ENCODE assay signal across 8 mouse cellular contexts in the genomic region with DNA sequence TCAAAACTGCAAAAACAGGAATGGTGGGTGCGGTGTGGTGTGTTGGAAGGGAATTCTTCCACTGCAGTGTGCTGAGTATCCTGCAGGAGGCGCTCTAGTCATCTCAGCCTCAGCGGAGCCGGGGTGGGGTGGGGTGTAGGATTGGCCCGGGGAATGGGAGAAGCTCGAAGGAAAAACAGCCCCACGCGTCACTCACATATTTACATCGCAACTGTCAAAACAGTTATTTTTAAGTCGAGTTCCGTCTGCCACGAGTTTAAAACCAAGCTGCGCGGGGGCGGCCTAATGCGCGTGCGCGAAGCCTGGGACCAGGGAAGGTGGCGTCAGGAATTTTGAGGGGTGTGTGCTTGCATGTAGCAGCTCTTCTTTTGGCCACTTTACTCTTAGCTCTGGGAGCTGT. TPM values are rescaled to one million over a fixed set of nuclear protein-coding genes. Genes with fewer than 3 reads are reported as not detected.
A peak's percentile ranks its signal among the peaks of the same experiment; 100 is the strongest.
DNase-seq lines count a peak whose midpoint lies in the region; ATAC-seq and TF ChIP-seq lines count a peak whose summit lies in the region.

No protein-coding gene starts in this region.

- H3K27ac ChIP-seq in CH12.LX (ENCODE audit: insufficient read depth, low read depth), result no peak overlapping the region
- H3K27ac ChIP-seq in embryonic fibroblast, embryonic 13.5 days (ENCODE audit: insufficient read depth, low read length), result no peak overlapping the region
- no peak overlapping the region for H3K27ac ChIP-seq in heart, embryonic 15.5 days
- H3K27ac ChIP-seq in liver, embryonic 11.5 days (ENCODE audit: low read depth, low read length), result no peak overlapping the region

- no peak for TF ChIP-seq POLR2A in CH12.LX (IDR thresholded peaks at IDR 0.05; ENCODE audit: low read depth, low read length)
- no peak for TF ChIP-seq POLR2A in embryonic fibroblast, embryonic 13.5 days (IDR thresholded peaks at IDR 0.05; ENCODE audit: low read depth, low read length)

- no peak for DNase-seq in CH12.LX (ENCODE audit: extremely low read depth)
- DNase-seq in adrenal gland, postnatal 36 days, result peak; percentile 59 to 75
- DNase-seq in kidney, postnatal 25 days, result peak; percentile 57 to 60
- peak; percentile 54 for DNase-seq in liver, embryonic 11.5 days (ENCODE audit: low spot score)
- DNase-seq in naive thymus-derived CD4-positive, alpha-beta T cell, adult 2 months (ENCODE audit: low read depth), result peak; percentile 18
- DNase-seq in thymus, postnatal 36 days, result peak; percentile 11 to 15

- H3K4me1 ChIP-seq in CH12.LX (ENCODE audit: control insufficient read depth in 1 of 2, insufficient read depth in 2 of 2), result peaks cover 0 to 15% of the 10 kb centered on the region in 2 experiments; a peak in 2 of 4 replicates
- peaks cover 11% of the 10 kb centered on the region for H3K4me1 ChIP-seq in embryonic fibroblast, embryonic 13.5 days (ENCODE audit: control insufficient read depth, insufficient read depth, low read length)
- peaks cover 9% of the 10 kb centered on the region for H3K4me1 ChIP-seq in heart, embryonic 15.5 days (replicated peaks)
- 0 out of 2 replicates have a peak, but pooled peaks cover 4% of the 10 kb centered on the region for H3K4me1 ChIP-seq in liver, embryonic 11.5 days (replicated peaks; ENCODE audit: control insufficient read depth, insufficient read depth, low read length)

- H3K9me3 ChIP-seq in CH12.LX (replicated peaks; ENCODE audit: low read length), result no peaks in the 10 kb centered on the region
- H3K9me3 ChIP-seq in heart, embryonic 15.5 days (replicated peaks), result no peaks in the 10 kb centered on the region
- H3K9me3 ChIP-seq in liver, embryonic 11.5 days (ENCODE audit: control insufficient read depth, low read length), result no peaks in the 10 kb centered on the region

- H3K36me3 ChIP-seq in CH12.LX (replicated peaks in 1 of 2; ENCODE audit: control insufficient read depth in 1 of 2, insufficient read depth in 1 of 2, low read length in 1 of 2), result no peaks in the 10 kb centered on the region
- H3K36me3 ChIP-seq in heart, embryonic 15.5 days, result no peaks in the 10 kb centered on the region
- H3K36me3 ChIP-seq in liver, embryonic 11.5 days (ENCODE audit: control insufficient read depth, insufficient read depth, low read length), result no peaks in the 10 kb centered on the region

- 6% methylated on average over 20 of the region's 20 CpGs for WGBS in heart, embryonic 15.5 days
- WGBS in liver, embryonic 11.5 days, result 4% methylated on average over 20 of the region's 20 CpGs

- no peak for TF ChIP-seq EP300 in CH12.LX (IDR thresholded peaks at IDR 0.05; ENCODE audit: low read length)

- H3K4me3 ChIP-seq in CH12.LX (replicated peaks in 1 of 3; ENCODE audit: low read depth in 2 of 3, low read length in 2 of 3, poor library complexity in 1 of 3), result no peak overlapping the region
- peak overlapping the region; percentile 20 for H3K4me3 ChIP-seq in embryonic fibroblast, embryonic 13.5 days (ENCODE audit: insufficient read depth, low read length)
- H3K4me3 ChIP-seq in heart, embryonic 15.5 days, result peak overlapping the region; percentile 39
- H3K4me3 ChIP-seq in liver, embryonic 11.5 days (ENCODE audit: low read depth, low read length), result peak overlapping the region; percentile 30

- peak; percentile 31 to 65; a peak in 3 of 4 replicates for TF ChIP-seq CTCF in CH12.LX (conservative IDR thresholded peaks at IDR 0.05 in 1 of 2, IDR thresholded peaks at IDR 0.05 in 1 of 2; ENCODE audit: low read depth in 2 of 2, low read length in 2 of 2)
- TF ChIP-seq CTCF in embryonic fibroblast, embryonic 13.5 days (IDR thresholded peaks at IDR 0.05; ENCODE audit: borderline replicate concordance, insufficient read depth, low read length), result peak; percentile 67

- no peak for ATAC-seq in heart, embryonic 15.5 days (replicated peaks; ENCODE audit: insufficient number of reproducible peaks, insufficient read depth, low FRiP score, low read depth)
- ATAC-seq in liver, embryonic 11.5 days (replicated peaks; ENCODE audit: low FRiP score), result 0 out of 2 replicates have a peak, but pooled peaks have one; percentile 43

- dilution Hi-C loops in CH12.LX (cut with MboI; ENCODE audit: extremely low pct_ligation_motif_present, extremely low pct_unique_long_range_greater_than_20kb, low sequenced_read_pairs), result no loop called here

- no peaks in the 10 kb centered on the region for H3K79me2 ChIP-seq in CH12.LX (replicated peaks; ENCODE audit: control insufficient read depth, extremely low read depth, insufficient read depth, poor library complexity, severe bottlenecking)

- H3K9ac ChIP-seq in CH12.LX (ENCODE audit: insufficient read depth, low read depth), result no peak overlapping the region
- H3K9ac ChIP-seq in heart, embryonic 15.5 days, result no peak overlapping the region
- H3K9ac ChIP-seq in liver, embryonic 11.5 days (ENCODE audit: low read depth, low read length), result no peak overlapping the region

- no peak overlapping the region for H3K4me2 ChIP-seq in CH12.LX (ENCODE audit: insufficient read depth, low read depth, poor library complexity, severe bottlenecking)
- H3K4me2 ChIP-seq in heart, embryonic 15.5 days, result peak overlapping the region; percentile 54
- H3K4me2 ChIP-seq in liver, embryonic 11.5 days, result peak overlapping the region; percentile 60

- in situ Hi-C loops in CH12.LX (cut with MboI; ENCODE audit: low pct_ligation_motif_present, low pct_unique_long_range_greater_than_20kb, low sequenced_read_pairs), result loop anchor here (10.0 kb wide), 1 partner anchor 47 kb away; no protein-coding TSS in a partner anchor

- peak; percentile 14 for TF ChIP-seq RAD21 in CH12.LX (IDR thresholded peaks at IDR 0.05; ENCODE audit: low read depth, low read length)

- peaks cover 86% of the 10 kb centered on the region for H3K27me3 ChIP-seq in CH12.LX (replicated peaks)
- peaks cover 44% of the 10 kb centered on the region for H3K27me3 ChIP-seq in heart, embryonic 15.5 days
- H3K27me3 ChIP-seq in liver, embryonic 11.5 days (replicated peaks; ENCODE audit: control insufficient read depth, insufficient read depth, low read length), result peaks cover 30% of the 10 kb centered on the region

TF ChIP-seq in CH12.LX, 34 proteins besides CTCF, POLR2A, EP300 and RAD21:
- peak; percentile 25 for TF ChIP-seq SMC3 (IDR thresholded peaks at IDR 0.05; ENCODE audit: low read depth, low read length)
- no peak for TF ChIP-seq USF1 (IDR thresholded peaks at IDR 0.05; ENCODE audit: low read depth, low read length)
- TF ChIP-seq IRF4 (IDR thresholded peaks at IDR 0.05; ENCODE audit: low read depth, low read length), result no peak
- peak; percentile 73 for TF ChIP-seq NRF1 (IDR thresholded peaks at IDR 0.05; ENCODE audit: low read depth, low read length)

RNA-seq across cellular contexts. Expression of gene Gm10188, which starts 17.3 kb away (rescaled TPM):
- total RNA-seq in CH12.LX (2012; rRNA removed), result not detected in 2 replicates
- total RNA-seq in CH12.LX (2014; rRNA removed), result not detected in 2 replicates
- polyA plus RNA-seq in CH12.LX (2012; ENCODE audit: insufficient read length, low read depth), result not detected in 2 replicates
- not detected for total RNA-seq in adrenal gland, postnatal 36 days (2021)
- polyA plus RNA-seq in embryonic fibroblast, embryonic 13.5 days (2011; ENCODE audit: insufficient read length, low read depth, missing spikeins), result not detected in 2 replicates
- polyA plus RNA-seq in heart, embryonic 15.5 days (2015; fragmentation: Nextera tagmentation; extraction: Ambion mirVana), result not detected in 2 replicates
- polyA plus RNA-seq in liver, embryonic 11.5 days (2014; fragmentation: Nextera tagmentation; extraction: Ambion mirVana), result not detected in 2 replicates

RNA-seq across cellular contexts. Expression of gene AC124108.1, which starts 21.0 kb away (rescaled TPM):
- total RNA-seq in CH12.LX (2012; rRNA removed) (not detected in 2 replicates), CH12.LX (2014; rRNA removed) (not detected in 2 replicates)
- not detected in 2 replicates for polyA plus RNA-seq in CH12.LX (2012; ENCODE audit: insufficient read length, low read depth)
- under 1 TPM in 1 of 2 experiments, not detected in 1; 0.07 TPM for total RNA-seq in adrenal gland, postnatal 36 days (2021)
- polyA plus RNA-seq in embryonic fibroblast, embryonic 13.5 days (2011; ENCODE audit: insufficient read length, low read depth, missing spikeins), result not detected in 2 replicates
- 0.04 TPM in 1 of 2 replicates, not detected in the other for polyA plus RNA-seq in heart, embryonic 15.5 days (2015; fragmentation: Nextera tagmentation; extraction: Ambion mirVana)
- 0.04 and 0.08 TPM in 2 replicates for polyA plus RNA-seq in liver, embryonic 11.5 days (2014; fragmentation: Nextera tagmentation; extraction: Ambion mirVana)

RNA-seq across cellular contexts. Expression of gene Lemd1, which starts 21.0 kb away (rescaled TPM):
- total RNA-seq in CH12.LX (2012; rRNA removed), result not detected in 2 replicates
- total RNA-seq in CH12.LX (2014; rRNA removed), result not detected in 2 replicates
- polyA plus RNA-seq in CH12.LX (2012; ENCODE audit: insufficient read length, low read depth), result not detected in 2 replicates
- total RNA-seq in adrenal gland, postnatal 36 days (2021), result under 1 TPM; 0.33 TPM
- polyA plus RNA-seq in embryonic fibroblast, embryonic 13.5 days (2011; ENCODE audit: insufficient read length, low read depth, missing spikeins), result not detected in 2 replicates
- not detected in 2 replicates for polyA plus RNA-seq in heart, embryonic 15.5 days (2015; fragmentation: Nextera tagmentation; extraction: Ambion mirVana)
- polyA plus RNA-seq in liver, embryonic 11.5 days (2014; fragmentation: Nextera tagmentation; extraction: Ambion mirVana), result 0.27 TPM in 1 of 2 replicates, not detected in the other

Comparison
In these comparisons a context has a peak if more than half of its experiments do, and no peak if none do; other contexts are left out.
1. H3K4me3 ChIP-seq: peak in embryonic fibroblast, embryonic 13.5 days (single experiment), heart, embryonic 15.5 days (single experiment) and liver, embryonic 11.5 days (single experiment); none in CH12.LX (0 of 3).